Mouse (Mus musculus): ENCODE measurements around the gene Rnf180. TPM values are rescaled to one million over a fixed set of nuclear protein-coding genes. Genes with fewer than 3 reads are reported as not detected.

The Rnf180 gene
- polyA plus RNA-seq, 1 experiment from 2014 or later: 6.8 TPM

DNA sequence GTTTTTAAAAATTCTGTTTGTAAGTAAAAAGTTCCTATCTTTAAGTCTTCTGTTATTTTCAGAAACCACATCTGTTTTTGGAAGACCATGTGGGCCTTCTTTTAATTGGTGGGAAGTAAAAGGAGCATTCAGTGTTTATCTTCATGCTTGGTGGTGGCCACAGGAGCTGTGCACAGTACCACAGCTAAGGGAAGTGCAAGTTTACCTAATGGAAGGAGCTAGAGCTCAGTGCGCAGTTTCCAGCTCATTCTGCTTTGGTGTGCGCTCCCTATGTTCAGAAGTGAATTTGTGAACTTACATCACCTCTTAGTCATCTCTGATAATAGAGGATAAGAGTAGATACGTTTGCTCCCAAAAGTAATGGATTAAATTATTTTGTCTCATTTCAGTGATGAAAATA, 172.5 kb downstream of the Rnf180 start:
- ATAC-seq (ENCODE audit: insufficient number of reproducible peaks, low FRiP score, low TSS enrichment, low read depth): no peak
- Histone ChIP-seq H3K4me1 (no peaks in the 10 kb centered on the region), H3K27me3 (no peaks in the 10 kb centered on the region), H3K4me3 (replicated peaks) (no peak overlapping the region), H3K4me2 (replicated peaks) (no peak overlapping the region), H3K27ac (replicated peaks) (no peak overlapping the region), H3K9ac (no peak overlapping the region), H3K36me3 (no peaks in the 10 kb centered on the region), H3K9me3 (replicated peaks) (no peaks in the 10 kb centered on the region)
- WGBS: 82% methylated on average over 3 of the region's 3 CpGs

DNA sequence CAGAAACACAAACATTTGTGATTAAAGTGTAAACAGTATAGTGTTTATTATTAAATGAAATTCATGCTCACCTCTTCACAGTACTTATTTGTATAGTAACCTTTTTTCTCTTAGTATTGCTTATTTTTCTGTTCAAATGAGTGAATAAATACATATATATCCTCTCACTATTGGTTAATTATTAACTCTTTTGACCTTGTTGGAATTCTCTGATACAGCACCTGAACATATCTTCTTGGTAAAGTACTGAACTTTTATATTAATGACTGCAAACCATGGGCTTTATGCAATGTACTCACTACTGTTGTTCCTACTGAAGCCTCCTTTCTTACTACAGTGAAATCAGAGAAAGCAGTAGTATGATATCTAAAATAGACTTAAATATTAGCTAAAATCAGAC, 173.0 kb downstream of the Rnf180 start:
- H3K27ac ChIP-seq (replicated peaks): no peak overlapping the region
- no peak for ATAC-seq (ENCODE audit: insufficient number of reproducible peaks, low FRiP score, low TSS enrichment, low read depth)
- no peak overlapping the region for H3K4me3 ChIP-seq (replicated peaks)

DNA sequence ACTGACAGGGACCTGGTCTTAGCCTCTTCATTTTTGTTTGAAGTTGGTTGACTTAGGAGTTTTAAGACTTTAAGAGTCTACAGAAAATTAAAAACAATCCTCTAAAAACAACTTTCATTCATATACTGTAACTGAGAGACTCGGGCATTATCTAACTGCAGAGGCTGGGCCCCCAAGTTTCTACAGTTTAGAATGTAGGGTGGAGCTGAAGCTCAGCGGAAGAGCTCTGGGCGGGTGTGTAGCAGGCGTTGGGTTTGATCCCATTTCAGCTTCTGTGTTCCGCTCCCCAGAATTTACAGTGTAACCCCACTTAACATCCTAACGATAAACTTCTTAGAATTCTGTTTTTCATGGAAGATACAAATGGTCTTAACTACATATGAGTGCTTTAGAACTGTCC, 183.0 kb downstream of the Rnf180 start:
- 81% methylated on average over 6 of the region's 6 CpGs for WGBS
- H3K9me3 ChIP-seq (replicated peaks): no peaks in the 10 kb centered on the region
- no peak for ATAC-seq (ENCODE audit: insufficient number of reproducible peaks, low FRiP score, low TSS enrichment, low read depth)
- no peaks in the 10 kb centered on the region for H3K36me3 ChIP-seq
- no peak overlapping the region for H3K4me3 ChIP-seq (replicated peaks)
- no peaks in the 10 kb centered on the region for H3K4me1 ChIP-seq
- no peak overlapping the region for H3K27ac ChIP-seq (replicated peaks)
- H3K27me3 ChIP-seq: no peaks in the 10 kb centered on the region
- H3K4me2 ChIP-seq (replicated peaks): no peak overlapping the region
- H3K9ac ChIP-seq: no peak overlapping the region

More for the DNA sequence above, 173.0 kb downstream of the Rnf180 start:
- Histone ChIP-seq H3K27me3 (no peaks in the 10 kb centered on the region), H3K4me2 (replicated peaks) (no peak overlapping the region), H3K4me1 (no peaks in the 10 kb centered on the region), H3K9me3 (replicated peaks) (no peaks in the 10 kb centered on the region), H3K36me3 (no peaks in the 10 kb centered on the region), H3K9ac (no peak overlapping the region)

DNA sequence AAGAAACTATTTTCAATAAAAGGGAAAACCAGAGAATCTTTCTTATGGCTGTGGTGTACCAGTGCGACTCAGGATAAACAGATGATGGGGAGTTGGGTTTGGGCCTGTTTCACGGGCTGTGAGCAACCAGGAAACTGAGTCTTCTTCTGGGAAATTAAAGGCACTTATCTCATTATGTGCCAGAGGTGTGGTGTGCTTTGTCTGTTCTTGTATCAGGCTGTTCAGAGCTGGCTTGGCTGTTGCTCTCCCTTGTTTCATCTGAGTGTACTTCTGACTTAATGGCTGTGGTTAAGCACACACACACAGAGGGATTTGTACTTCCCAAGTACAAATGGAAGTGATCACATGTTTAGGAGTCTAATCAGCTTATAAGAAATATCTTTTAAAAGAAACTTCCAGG, 190.2 kb downstream of the Rnf180 start:
- Histone ChIP-seq H3K4me1 (no peaks in the 10 kb centered on the region), H3K4me2 (replicated peaks) (no peak overlapping the region), H3K9ac (no peak overlapping the region), H3K9me3 (replicated peaks) (no peaks in the 10 kb centered on the region), H3K27ac (replicated peaks) (no peak overlapping the region), H3K36me3 (no peaks in the 10 kb centered on the region), H3K4me3 (replicated peaks) (no peak overlapping the region), H3K27me3 (no peaks in the 10 kb centered on the region)
- WGBS: 78% methylated on average over 2 of the region's 2 CpGs
- ATAC-seq (ENCODE audit: insufficient number of reproducible peaks, low FRiP score, low TSS enrichment, low read depth): no peak

DNA sequence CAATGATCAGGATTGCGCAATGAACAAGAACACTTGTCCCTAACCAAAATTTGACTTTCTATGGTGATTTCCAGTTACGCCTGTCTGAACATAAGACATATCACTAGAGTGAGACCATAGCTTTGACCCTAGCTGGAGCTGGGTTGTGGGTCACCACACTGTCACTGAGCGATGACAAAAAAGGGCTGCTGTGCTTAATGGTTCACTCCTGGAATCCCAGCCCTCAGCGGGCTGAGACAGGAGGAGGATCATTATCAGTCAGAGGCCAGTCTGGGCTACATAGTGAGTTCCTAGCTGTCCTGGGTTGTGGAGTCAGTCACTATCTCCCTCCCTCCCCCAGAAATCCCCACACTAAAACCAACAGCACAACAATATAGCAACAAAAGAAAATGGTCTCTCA, 193.9 kb downstream of the Rnf180 start:
- Histone ChIP-seq H3K4me1 (no peaks in the 10 kb centered on the region), H3K9me3 (replicated peaks) (no peaks in the 10 kb centered on the region), H3K4me3 (replicated peaks) (no peak overlapping the region), H3K4me2 (replicated peaks) (no peak overlapping the region), H3K36me3 (no peaks in the 10 kb centered on the region), H3K27me3 (no peaks in the 10 kb centered on the region), H3K27ac (replicated peaks) (no peak overlapping the region), H3K9ac (no peak overlapping the region)
- ATAC-seq (ENCODE audit: insufficient number of reproducible peaks, low FRiP score, low TSS enrichment, low read depth): no peak
- 90% methylated on average over 4 of the region's 4 CpGs for WGBS

DNA sequence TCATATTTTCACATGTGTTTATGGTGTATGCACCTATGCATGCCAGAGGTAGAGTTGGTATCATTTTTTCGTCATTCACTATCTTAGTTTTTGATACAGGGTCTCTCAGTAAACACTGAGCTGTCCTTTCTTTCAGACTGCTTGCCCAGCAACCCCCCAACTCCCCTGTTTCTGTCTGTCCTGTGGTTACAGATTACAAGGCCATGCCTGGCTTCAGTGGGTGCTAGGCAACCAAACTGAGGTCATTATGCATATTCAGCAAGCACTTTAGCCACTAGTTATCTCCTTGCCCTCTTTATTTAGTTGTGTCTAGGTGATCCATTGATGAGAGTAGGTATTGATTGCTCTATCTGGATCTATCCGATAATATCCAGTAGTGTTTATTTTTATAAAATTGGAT, 198.3 kb downstream of the Rnf180 start:
- no peak for ATAC-seq (ENCODE audit: insufficient number of reproducible peaks, low FRiP score, low TSS enrichment, low read depth)
- Histone ChIP-seq H3K4me3 (replicated peaks) (no peak overlapping the region), H3K27me3 (no peaks in the 10 kb centered on the region), H3K9me3 (replicated peaks) (no peaks in the 10 kb centered on the region), H3K4me1 (no peaks in the 10 kb centered on the region), H3K36me3 (no peaks in the 10 kb centered on the region), H3K27ac (replicated peaks) (no peak overlapping the region), H3K9ac (no peak overlapping the region), H3K4me2 (replicated peaks) (no peak overlapping the region)
- WGBS: 86% methylated on average over 2 of the region's 2 CpGs

DNA sequence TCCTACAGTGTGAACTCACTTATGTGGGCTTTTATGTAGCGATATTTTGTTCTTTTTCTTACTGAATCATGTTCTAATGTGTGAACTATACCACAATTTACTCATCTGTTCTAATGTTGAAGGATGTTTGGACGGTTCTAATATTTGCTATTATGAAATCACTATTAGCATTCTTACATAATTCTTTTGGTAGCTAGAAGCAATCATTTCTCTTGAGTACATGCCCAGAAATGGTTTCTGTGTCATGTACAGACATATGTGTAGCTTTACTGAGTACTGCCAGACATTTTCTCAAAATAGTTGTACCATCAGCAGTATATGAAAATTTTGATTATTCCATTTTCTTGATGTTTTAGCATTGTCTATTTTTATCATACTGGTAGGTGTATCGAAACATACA, 205.3 kb downstream of the Rnf180 start:
- Histone ChIP-seq H3K9me3 (replicated peaks) (no peaks in the 10 kb centered on the region), H3K9ac (no peak overlapping the region), H3K27ac (replicated peaks) (no peak overlapping the region), H3K4me1 (no peaks in the 10 kb centered on the region), H3K4me2 (replicated peaks) (no peak overlapping the region), H3K36me3 (no peaks in the 10 kb centered on the region), H3K4me3 (replicated peaks) (no peak overlapping the region), H3K27me3 (no peaks in the 10 kb centered on the region)
- 77% methylated on average over 3 of the region's 3 CpGs for WGBS
- ATAC-seq (ENCODE audit: insufficient number of reproducible peaks, low FRiP score, low TSS enrichment, low read depth): no peak

DNA sequence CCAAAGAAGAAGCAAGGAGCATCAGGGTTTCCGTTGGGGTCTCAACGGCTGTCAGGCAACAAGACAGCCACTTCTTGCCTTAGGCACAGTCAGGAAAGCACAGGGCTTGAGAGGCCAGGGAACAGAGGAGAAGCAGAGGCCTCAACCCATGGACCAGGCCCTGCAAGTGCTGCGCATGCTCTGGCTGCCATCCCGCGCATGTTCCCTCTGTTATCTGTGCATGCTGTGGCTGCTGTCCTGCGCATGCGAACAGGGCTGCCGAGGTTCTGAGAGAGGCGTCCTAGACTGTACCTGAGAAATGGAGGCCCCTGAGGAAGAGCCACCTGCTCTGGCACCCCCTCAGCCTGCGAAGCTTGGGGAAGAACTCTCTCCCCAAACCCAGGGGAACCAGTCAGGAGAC, 212.8 kb downstream of the Rnf180 start, which contains the start of gene 4933425L06Rik:
4933425L06Rik (plus strand) TSS at position 261 of the 400 bp plus-strand sequence.
- no peak within 1 kb of the TSS for H3K9ac ChIP-seq
- H3K27me3 ChIP-seq: no peaks in the 10 kb centered on the region
- H3K4me2 ChIP-seq (replicated peaks): no peak within 1 kb of the TSS
- H3K4me3 ChIP-seq (replicated peaks): no peak within 1 kb of the TSS
- H3K4me1 ChIP-seq: no peaks in the 10 kb centered on the region
- WGBS: 85% methylated on average over 10 of the region's 10 CpGs
- no peaks in the 10 kb centered on the region for H3K36me3 ChIP-seq
- H3K27ac ChIP-seq (replicated peaks): no peak within 1 kb of the TSS
- no peaks in the 10 kb centered on the region for H3K9me3 ChIP-seq (replicated peaks)
- ATAC-seq (ENCODE audit: insufficient number of reproducible peaks, low FRiP score, low TSS enrichment, low read depth): no peak

Other genes starting within 250 kb of the Rnf180 start
- 3.9 and 4.3 TPM in 2 replicates for gene Rgs7bp, start 239.9 kb downstream of the Rnf180 start, polyA plus RNA-seq (2015; fragmentation: Nextera tagmentation; extraction: Ambion mirVana)
- gene 4933425L06Rik, start 212.7 kb downstream of the Rnf180 start, polyA plus RNA-seq (2015; fragmentation: Nextera tagmentation; extraction: Ambion mirVana): not detected in 2 replicates
- gene Htr1a, start 148.8 kb upstream of the Rnf180 start, polyA plus RNA-seq (2015; fragmentation: Nextera tagmentation; extraction: Ambion mirVana): 0.33 TPM in 2 replicates